Mouse (Mus musculus): Measurements from ENCODE around the gene Hdac11. TPM values are rescaled to one million over a fixed set of nuclear protein-coding genes. Genes with fewer than 3 reads are reported as not detected.
A peak's percentile ranks its signal among the peaks of the same experiment; 100 is the strongest.

Hdac11 gene
- polyA plus RNA-seq, 1 experiment from 2014 or later = 8.7 TPM

DNA sequence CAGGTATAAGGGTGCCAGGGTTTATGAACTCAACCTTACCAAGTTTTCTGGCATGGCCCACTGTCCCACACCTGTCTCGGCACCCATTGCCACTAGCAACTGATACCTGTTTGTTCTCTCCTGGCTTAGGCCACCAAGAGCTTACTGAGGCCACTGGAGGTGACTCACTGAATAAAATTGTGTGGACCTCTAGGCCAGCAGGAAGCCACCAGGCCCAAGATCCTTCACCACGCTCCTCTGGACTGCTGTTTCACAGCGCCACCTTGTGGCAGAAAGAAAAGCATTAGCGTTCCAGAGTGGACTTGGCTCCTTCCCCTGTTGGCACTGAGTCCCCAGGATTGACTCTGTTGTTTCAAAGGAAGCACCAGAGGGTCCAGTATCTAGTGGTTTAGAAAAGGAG is 16.6 kb upstream of the Hdac11 start:
- H3K27me3 ChIP-seq = 0 out of 2 replicates have a peak, but pooled peaks cover 5% of the 10 kb centered on the region
- no peak for ATAC-seq (replicated peaks; ENCODE audit: insufficient number of reproducible peaks, insufficient read depth, low FRiP score, low read depth)
- H3K27ac ChIP-seq = no peak overlapping the region
- H3K9me3 ChIP-seq (replicated peaks) = no peaks in the 10 kb centered on the region
- no peak overlapping the region for H3K4me2 ChIP-seq
- no peaks in the 10 kb centered on the region for H3K4me1 ChIP-seq (replicated peaks)
- 19% methylated on average over 4 of the region's 4 CpGs for WGBS
- H3K9ac ChIP-seq = no peak overlapping the region
- H3K36me3 ChIP-seq = no peaks in the 10 kb centered on the region
- no peak overlapping the region for H3K4me3 ChIP-seq

DNA sequence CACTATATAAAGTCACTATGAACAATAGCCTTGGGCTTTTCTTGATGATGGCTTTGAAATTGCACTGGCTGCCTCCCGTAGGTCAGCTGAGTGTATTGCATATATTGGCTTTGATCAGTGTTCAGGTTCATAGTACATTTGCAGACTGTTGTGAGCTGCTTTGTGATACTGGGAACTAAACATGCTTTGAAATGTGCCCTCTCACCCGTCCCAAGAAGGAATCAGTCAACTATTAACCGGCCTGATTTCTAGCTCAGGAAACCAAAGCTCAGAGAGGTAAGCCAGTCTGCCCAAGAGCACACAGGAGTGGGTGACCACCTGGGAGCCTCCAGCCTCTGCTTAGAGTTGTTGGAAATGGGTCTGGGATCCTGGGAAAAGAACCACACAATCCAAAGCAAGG is 11.4 kb upstream of the Hdac11 start:
- H3K36me3 ChIP-seq = no peaks in the 10 kb centered on the region
- H3K9me3 ChIP-seq (replicated peaks) = no peaks in the 10 kb centered on the region
- 76% methylated on average over 3 of the region's 3 CpGs for WGBS
- H3K27me3 ChIP-seq = 0 out of 2 replicates have a peak, but pooled peaks cover 12% of the 10 kb centered on the region
- no peak for ATAC-seq (replicated peaks; ENCODE audit: insufficient number of reproducible peaks, insufficient read depth, low FRiP score, low read depth)
- H3K9ac ChIP-seq = no peak overlapping the region
- H3K27ac ChIP-seq = no peak overlapping the region
- H3K4me2 ChIP-seq = no peak overlapping the region
- H3K4me3 ChIP-seq = no peak overlapping the region
- no peaks in the 10 kb centered on the region for H3K4me1 ChIP-seq (replicated peaks)

DNA sequence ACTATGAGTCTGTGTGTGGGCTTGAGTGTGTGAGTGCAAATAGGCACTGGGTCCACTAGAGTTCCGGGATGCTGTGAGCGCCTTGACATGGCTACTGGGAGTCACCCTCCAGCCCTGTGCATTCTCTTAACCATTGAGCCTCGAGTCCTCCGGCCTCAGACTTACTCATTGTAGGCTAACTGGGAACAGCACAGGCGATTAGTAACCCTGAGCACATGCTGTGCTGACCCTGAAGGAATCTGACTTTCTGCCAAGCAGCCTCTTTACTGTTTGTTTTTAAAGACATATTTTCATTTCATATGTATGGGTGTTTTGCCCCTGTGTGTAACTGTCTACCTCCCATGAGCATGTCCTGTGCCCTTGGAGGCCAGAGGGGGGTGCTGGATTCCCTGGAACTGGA is 10.9 kb upstream of the Hdac11 start:
- ATAC-seq (replicated peaks; ENCODE audit: insufficient number of reproducible peaks, insufficient read depth, low FRiP score, low read depth) = no peak

DNA sequence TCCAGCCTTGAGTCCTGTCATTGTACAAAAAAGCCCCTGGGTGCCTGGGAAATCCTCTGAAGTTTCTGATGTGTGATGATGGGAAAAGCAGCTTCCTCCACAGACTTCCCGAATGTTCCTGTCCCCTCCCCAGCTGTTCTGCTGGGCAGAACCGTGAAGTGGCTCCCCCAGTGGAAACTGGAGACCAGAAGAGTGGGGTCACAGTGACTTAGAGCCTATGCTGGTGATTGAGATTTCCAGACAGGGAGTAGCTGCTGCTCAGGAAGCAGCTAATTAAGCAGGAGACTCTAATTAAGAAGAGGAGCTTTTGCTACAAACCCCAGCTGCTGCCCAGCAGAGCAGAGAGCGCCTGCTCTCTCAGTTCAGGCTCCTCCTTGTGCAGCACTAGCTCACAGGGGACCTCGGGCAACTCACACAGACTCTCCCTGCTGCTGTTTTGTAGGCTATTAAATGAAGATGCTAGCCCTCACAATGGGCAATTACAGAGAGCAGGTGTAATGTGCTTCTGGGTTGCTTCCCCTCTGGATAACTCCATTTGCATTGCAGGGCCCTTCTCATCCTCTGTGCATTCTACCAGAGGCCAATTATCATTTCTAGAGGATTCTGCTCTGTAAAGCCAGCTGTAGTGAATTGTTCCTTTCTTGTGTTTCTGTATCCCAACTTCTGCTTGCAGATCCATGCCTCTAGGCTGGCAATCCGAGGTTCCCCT is 9.9 kb upstream of the Hdac11 start:
- H3K36me3 ChIP-seq = no peaks in the 10 kb centered on the region
- 0 out of 2 replicates have a peak, but pooled peaks cover 12% of the 10 kb centered on the region for H3K27me3 ChIP-seq
- no peak overlapping the region for H3K9ac ChIP-seq
- no peak overlapping the region for H3K27ac ChIP-seq
- ATAC-seq (replicated peaks; ENCODE audit: insufficient number of reproducible peaks, insufficient read depth, low FRiP score, low read depth) = no peak
- no peaks in the 10 kb centered on the region for H3K9me3 ChIP-seq (replicated peaks)
- WGBS = 40% methylated on average over 5 of the region's 5 CpGs
- H3K4me3 ChIP-seq = no peak overlapping the region
- no peaks in the 10 kb centered on the region for H3K4me1 ChIP-seq (replicated peaks)
- H3K4me2 ChIP-seq = no peak overlapping the region

More for the DNA sequence above, 10.9 kb upstream of the Hdac11 start:
- WGBS = 76% methylated on average over 5 of the region's 5 CpGs
- Histone ChIP-seq H3K4me3 (no peak overlapping the region), H3K27me3 (0 out of 2 replicates have a peak, but pooled peaks cover 12% of the 10 kb centered on the region), H3K4me2 (no peak overlapping the region), H3K27ac (no peak overlapping the region), H3K4me1 (replicated peaks) (no peaks in the 10 kb centered on the region), H3K9me3 (replicated peaks) (no peaks in the 10 kb centered on the region), H3K9ac (no peak overlapping the region), H3K36me3 (no peaks in the 10 kb centered on the region)

DNA sequence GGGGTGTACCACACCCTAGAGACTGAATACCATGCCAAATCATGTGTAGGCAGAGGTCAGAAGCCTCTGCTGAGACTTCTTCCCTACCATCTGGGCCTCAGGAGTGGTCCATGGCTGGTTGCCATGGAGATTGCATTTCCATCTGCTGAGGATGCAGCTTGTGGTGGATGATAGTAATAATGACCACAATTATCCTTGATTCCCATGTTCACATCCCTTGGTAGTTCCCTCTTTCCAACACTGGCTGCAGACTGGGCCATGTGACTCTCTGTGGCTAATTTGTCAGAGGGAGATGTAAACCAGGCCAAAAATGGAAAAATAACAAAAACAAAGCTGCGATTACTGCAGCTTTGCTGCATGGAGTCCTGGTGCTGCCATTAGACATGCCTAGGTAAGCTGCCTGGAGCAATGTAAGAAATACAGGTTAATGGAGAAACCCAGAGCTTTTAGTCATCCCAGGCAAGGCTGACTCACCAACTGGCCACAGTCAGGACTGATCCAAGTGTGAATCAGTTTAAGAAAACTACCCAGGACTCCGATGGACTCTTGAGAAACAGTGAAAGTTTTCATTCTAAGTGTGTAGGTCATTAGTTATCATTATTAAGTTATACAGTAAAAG is 9.2 kb upstream of the Hdac11 start:
- Histone ChIP-seq H3K27me3 (0 out of 2 replicates have a peak, but pooled peaks cover 12% of the 10 kb centered on the region), H3K4me3 (no peak overlapping the region), H3K36me3 (no peaks in the 10 kb centered on the region), H3K27ac (no peak overlapping the region), H3K4me1 (replicated peaks) (no peaks in the 10 kb centered on the region), H3K9me3 (replicated peaks) (no peaks in the 10 kb centered on the region), H3K9ac (no peak overlapping the region), H3K4me2 (no peak overlapping the region)
- ATAC-seq (replicated peaks; ENCODE audit: insufficient number of reproducible peaks, insufficient read depth, low FRiP score, low read depth) = no peak
- WGBS = 85% methylated on average over 2 of the region's 2 CpGs

DNA sequence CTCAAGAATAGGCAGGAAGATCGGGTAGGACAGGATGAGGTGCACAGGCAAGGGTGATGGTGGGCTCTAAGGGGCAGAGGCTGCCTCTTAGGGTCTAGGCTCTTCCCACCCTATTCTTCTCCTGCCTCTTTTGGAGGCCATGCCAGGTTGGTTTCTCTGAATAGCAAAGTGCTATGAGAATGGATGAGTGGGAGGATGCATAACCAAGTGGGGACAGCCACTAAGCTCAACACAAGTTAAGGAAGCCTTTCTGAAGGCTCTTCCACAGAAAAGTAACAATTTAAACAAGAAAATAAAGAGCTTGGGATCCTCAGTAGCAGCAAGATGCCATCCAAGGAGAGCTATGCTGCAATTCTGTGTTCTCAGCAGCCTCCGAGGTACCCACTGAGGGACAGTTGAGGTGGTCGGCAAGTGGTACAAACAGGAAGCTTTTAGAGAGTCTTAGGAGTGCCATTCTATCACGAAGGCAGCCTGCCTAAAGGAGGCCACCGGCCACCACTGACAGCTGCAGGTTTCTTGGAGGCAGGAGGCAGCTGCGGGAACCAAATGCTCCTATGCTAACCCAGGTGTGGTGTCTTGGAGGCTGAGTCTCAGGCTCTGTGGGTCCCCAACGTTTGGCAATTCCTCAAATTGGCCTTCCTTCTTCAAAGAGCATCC is 3.4 kb upstream of the Hdac11 start:
- ATAC-seq (replicated peaks; ENCODE audit: insufficient number of reproducible peaks, insufficient read depth, low FRiP score, low read depth) = no peak
- no peaks in the 10 kb centered on the region for H3K9me3 ChIP-seq (replicated peaks)
- H3K4me2 ChIP-seq = no peak overlapping the region
- H3K36me3 ChIP-seq = no peaks in the 10 kb centered on the region
- peaks cover 30% of the 10 kb centered on the region for H3K4me1 ChIP-seq (replicated peaks)
- WGBS = 46% methylated on average over 7 of the region's 7 CpGs
- H3K4me3 ChIP-seq = no peak overlapping the region
- no peak overlapping the region for H3K27ac ChIP-seq
- peaks cover 5% of the 10 kb centered on the region; the same call in 1 of the 2 replicates for H3K27me3 ChIP-seq
- no peak overlapping the region for H3K9ac ChIP-seq

DNA sequence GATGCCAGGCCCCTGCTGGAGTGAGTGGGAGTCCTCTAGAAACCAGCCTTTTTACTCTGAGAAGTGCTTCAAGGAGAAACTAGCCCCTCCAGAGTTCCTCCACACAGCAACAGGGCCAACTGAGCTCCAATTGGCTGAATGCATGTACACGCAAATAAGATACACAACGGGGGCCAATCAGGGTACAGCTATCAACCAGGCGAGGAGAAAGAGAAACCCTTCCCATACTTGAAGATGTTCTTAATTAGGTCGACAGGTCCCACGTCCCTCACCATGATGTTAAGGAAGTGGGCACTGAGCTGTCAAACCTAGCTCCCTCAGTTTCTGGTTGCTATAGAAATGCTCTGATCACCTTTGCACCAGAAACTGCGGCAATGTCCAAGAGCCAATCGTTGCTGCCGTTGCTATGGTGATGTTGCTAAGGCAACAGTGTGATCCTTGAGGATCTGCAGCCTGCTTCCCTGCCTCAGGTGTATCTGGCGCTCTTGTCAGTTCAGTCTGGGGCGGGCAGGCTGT is 2.9 kb upstream of the Hdac11 start:
- 8% methylated on average over 10 of the region's 10 CpGs for WGBS
- no peak overlapping the region for H3K9ac ChIP-seq
- H3K9me3 ChIP-seq (replicated peaks) = no peaks in the 10 kb centered on the region
- peaks cover 5% of the 10 kb centered on the region; the same call in 1 of the 2 replicates for H3K27me3 ChIP-seq
- H3K4me2 ChIP-seq = peak overlapping the region; percentile 20; the same call in 1 of the 2 replicates
- peaks cover 36% of the 10 kb centered on the region for H3K4me1 ChIP-seq (replicated peaks)
- no peak overlapping the region for H3K4me3 ChIP-seq
- no peak overlapping the region for H3K27ac ChIP-seq
- no peaks in the 10 kb centered on the region for H3K36me3 ChIP-seq
- no peak for ATAC-seq (replicated peaks; ENCODE audit: insufficient number of reproducible peaks, insufficient read depth, low FRiP score, low read depth)

DNA sequence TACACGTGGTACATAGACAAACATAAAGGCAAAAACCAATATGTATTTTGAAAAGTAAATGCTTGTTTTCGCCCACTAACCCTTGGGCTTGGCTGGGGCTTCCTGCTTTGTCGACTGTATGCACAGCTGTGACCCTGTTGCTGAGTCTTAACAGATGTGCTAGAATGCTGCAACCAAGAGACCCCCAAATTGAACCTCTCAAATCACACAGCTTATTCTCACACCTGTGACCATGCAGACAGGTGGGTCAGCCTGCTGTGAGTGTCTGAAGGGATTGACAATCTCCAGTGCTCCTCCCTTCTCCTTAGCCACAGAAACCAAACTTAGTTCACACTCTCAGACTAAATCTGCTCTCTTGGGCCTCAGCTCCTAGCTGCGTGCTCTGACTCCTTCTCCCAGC is 1.8 kb upstream of the Hdac11 start:
- Histone ChIP-seq H3K4me2 (no peak overlapping the region), H3K27ac (no peak overlapping the region), H3K9ac (no peak overlapping the region), H3K36me3 (no peaks in the 10 kb centered on the region), H3K4me1 (replicated peaks) (peaks cover 42% of the 10 kb centered on the region), H3K4me3 (no peak overlapping the region), H3K27me3 (peaks cover 5% of the 10 kb centered on the region; the same call in 1 of the 2 replicates), H3K9me3 (replicated peaks) (no peaks in the 10 kb centered on the region)
- ATAC-seq (replicated peaks; ENCODE audit: insufficient number of reproducible peaks, insufficient read depth, low FRiP score, low read depth) = no peak
- 50% methylated on average over 4 of the region's 4 CpGs for WGBS

DNA sequence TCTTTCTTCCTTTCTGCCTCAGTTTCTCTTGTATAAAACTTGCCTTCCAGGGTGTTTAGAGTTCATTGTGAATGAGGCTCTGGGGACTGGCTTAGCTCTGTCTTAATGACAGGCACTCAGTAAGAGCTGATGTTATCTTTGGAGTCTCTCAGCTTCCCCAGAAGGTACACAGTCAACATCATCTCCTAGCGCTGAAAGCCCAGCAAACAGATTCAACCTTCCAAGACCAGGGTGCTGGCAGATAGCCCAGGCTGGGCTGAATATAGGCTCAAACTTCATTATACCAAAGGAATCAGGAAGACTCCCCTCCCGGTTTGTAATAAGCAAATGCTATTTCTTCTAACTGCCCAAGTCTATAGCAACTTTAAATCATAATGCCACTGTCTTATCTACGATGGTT is 1.2 kb upstream of the Hdac11 start:
- 49% methylated on average over 3 of the region's 3 CpGs for WGBS
- Histone ChIP-seq H3K27me3 (peaks cover 5% of the 10 kb centered on the region; the same call in 1 of the 2 replicates), H3K9ac (no peak overlapping the region), H3K36me3 (no peaks in the 10 kb centered on the region), H3K27ac (peak overlapping the region; percentile 17; the same call in 1 of the 2 replicates), H3K4me3 (no peak overlapping the region), H3K4me2 (no peak overlapping the region), H3K9me3 (replicated peaks) (no peaks in the 10 kb centered on the region), H3K4me1 (replicated peaks) (peaks cover 48% of the 10 kb centered on the region)
- no peak for ATAC-seq (replicated peaks; ENCODE audit: insufficient number of reproducible peaks, insufficient read depth, low FRiP score, low read depth)

DNA sequence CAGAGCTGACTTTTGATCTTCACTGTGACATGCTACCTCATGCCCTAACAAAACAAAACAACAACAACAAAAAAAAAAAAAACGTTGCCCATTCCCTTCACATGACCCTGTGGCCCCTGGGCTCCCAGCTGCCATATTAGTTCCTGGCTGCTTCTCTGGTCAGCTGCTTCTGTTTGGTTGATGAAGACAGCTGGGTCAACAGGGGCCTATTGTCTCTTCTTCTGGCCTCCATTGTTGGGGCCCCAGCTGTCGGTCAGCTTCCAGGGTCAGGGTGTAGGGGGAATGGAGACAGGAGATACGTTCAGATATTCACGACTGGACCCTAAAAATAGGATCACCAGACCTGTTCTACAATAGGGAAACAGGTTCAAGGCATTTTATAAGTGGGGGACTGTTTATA is 403 bp upstream of the Hdac11 start:
- H3K9me3 ChIP-seq (replicated peaks) = no peaks in the 10 kb centered on the region
- 19% methylated on average over 4 of the region's 4 CpGs for WGBS
- peaks cover 5% of the 10 kb centered on the region; the same call in 1 of the 2 replicates for H3K27me3 ChIP-seq
- peak overlapping the region; percentile 72 for H3K4me3 ChIP-seq
- H3K36me3 ChIP-seq = no peaks in the 10 kb centered on the region
- no peak overlapping the region for H3K9ac ChIP-seq
- H3K4me2 ChIP-seq = peak overlapping the region; percentile 84
- no peak for ATAC-seq (replicated peaks; ENCODE audit: insufficient number of reproducible peaks, insufficient read depth, low FRiP score, low read depth)
- H3K4me1 ChIP-seq (replicated peaks) = peaks cover 55% of the 10 kb centered on the region
- H3K27ac ChIP-seq = peak overlapping the region; percentile 81; the same call in 1 of the 2 replicates

DNA sequence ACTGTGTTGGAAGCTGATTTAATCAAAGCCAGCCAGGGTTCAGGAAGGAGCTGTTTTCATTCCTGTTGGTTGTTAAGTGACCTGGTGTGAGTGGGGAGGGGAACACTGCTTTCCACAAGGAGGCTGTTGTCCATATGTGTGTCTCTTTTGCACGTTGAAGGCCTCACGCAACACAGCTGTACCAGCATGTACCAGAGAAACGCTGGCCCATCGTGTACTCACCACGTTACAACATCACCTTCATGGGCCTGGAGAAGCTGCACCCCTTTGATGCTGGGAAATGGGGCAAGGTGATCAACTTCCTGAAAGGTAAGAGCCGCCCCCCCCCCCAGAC is 739 bp downstream of the Hdac11 start:
- Histone ChIP-seq H3K36me3 (no peaks in the 10 kb centered on the region), H3K4me2 (peak overlapping the region; percentile 84), H3K9ac (peak overlapping the region; percentile 78), H3K4me1 (replicated peaks) (peaks cover 59% of the 10 kb centered on the region), H3K9me3 (replicated peaks) (no peaks in the 10 kb centered on the region), H3K27me3 (peaks cover 5% of the 10 kb centered on the region; the same call in 1 of the 2 replicates), H3K27ac (peak overlapping the region; percentile 81), H3K4me3 (peak overlapping the region; percentile 72)
- ATAC-seq (replicated peaks; ENCODE audit: insufficient number of reproducible peaks, insufficient read depth, low FRiP score, low read depth) = no peak
- 45% methylated on average over 6 of the region's 6 CpGs for WGBS
